Mouse (Mus musculus) heart, embryonic 13.5 days (tissue): ENCODE results near the gene Ptdss2. TPM values are rescaled to one million over a fixed set of nuclear protein-coding genes. Genes with fewer than 3 reads are reported as not detected.

Source experiments
- ATAC-seq: fragments of 200-750 bp; cut with Nextera tagmentation; 2 replicates; pipeline ENCODE4 v1.8.0; 2017; ENCODE audit warnings: moderate TSS enrichment; ENCODE audit not compliant: insufficient number of reproducible peaks, low FRiP score, low TSS enrichment; ENCODE audit errors: extremely low read depth
- H3K27ac ChIP-seq: fragments of 300-500 bp; sonication (generic); replicated peaks from 2 replicates; pipeline ENCODE4 v1.5.1; 2015; ENCODE audit warnings: moderate library complexity, mild to moderate bottlenecking, inconsistent platforms
- H3K27me3 ChIP-seq: fragments of 300-500 bp; sonication (generic); replicated peaks from 2 replicates; pipeline ENCODE4 v1.6.1; 2015; ENCODE audit warnings: mild to moderate bottlenecking, inconsistent platforms
- H3K36me3 ChIP-seq: fragments of 300-500 bp; sonication (generic); 2 replicates; pipeline ENCODE4 v1.6.1; 2015; ENCODE audit warnings: mild to moderate bottlenecking, inconsistent platforms
- H3K4me1 ChIP-seq: fragments of 300-500 bp; sonication (generic); 2 replicates; pipeline ENCODE4 v1.6.1; 2015; ENCODE audit warnings: inconsistent platforms
- H3K4me2 ChIP-seq: fragments of 300-500 bp; sonication (generic); 2 replicates; pipeline ENCODE4 v1.6.1; 2015; ENCODE audit warnings: inconsistent platforms, mild to moderate bottlenecking, moderate library complexity
- H3K4me3 ChIP-seq: fragments of 300-500 bp; sonication (generic); 2 replicates; pipeline ENCODE4 v1.5.1; 2015; ENCODE audit warnings: moderate library complexity, mild to moderate bottlenecking, inconsistent platforms
- H3K9ac ChIP-seq: fragments of 300-500 bp; sonication (generic); 2 replicates; pipeline ENCODE4 v1.6.1; 2015; ENCODE audit warnings: inconsistent platforms, mild to moderate bottlenecking, moderate library complexity
- H3K9me3 ChIP-seq: fragments of 300-500 bp; sonication (generic); 2 replicates; pipeline ENCODE4 v1.6.1; 2016; ENCODE audit warnings: inconsistent platforms
- WGBS: fragments of 180-500 bp; shearing (Covaris S2); methylation state at CpG from one replicate; pipeline ENCODE4 v1.1.7; 2015; ENCODE audit warnings: mixed read lengths; 5-methylcytosine and 5-hydroxymethylcytosine counted together
- polyA plus RNA-seq: library from polyadenylated mRNA; unstranded; fragments of >200 nt; fragmentation: Nextera tagmentation; extraction: Ambion mirVana; gene quantifications from 2 replicates; pipeline ENCODE4 v1.2.1, GENCODE M21; 2015

Ptdss2 gene
- polyA plus RNA-seq, 1 experiment from 2014 or later = 57.9 TPM

DNA sequence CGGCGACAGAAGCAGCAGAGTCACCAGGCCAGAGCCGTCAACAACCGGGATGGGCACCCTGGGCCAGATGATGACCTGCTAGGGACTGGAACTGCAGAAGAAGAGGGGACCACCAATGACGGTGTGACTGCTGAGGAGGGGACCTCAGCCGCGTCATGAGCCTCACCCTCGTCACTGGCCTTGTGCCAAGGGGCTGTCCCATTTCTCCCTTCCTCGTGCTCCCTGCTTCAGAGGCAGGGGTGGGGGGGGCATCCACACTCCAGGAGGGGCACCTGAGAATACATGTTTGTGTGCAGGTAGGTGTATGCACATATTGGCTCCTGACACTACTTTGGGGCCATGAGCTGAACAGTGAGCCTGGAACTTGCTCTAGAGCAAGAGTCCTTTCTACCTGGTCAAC lies 33.2 kb downstream of the Ptdss2 start:
- no peak for ATAC-seq
- WGBS = 81% methylated on average over 9 of the region's 9 CpGs
- Histone ChIP-seq H3K4me1 (no peaks in the 10 kb centered on the region), H3K36me3 (peaks cover 91% of the 10 kb centered on the region), H3K9me3 (no peaks in the 10 kb centered on the region; the same call in 1 of the 2 replicates), H3K27me3 (no peaks in the 10 kb centered on the region), H3K4me3 (no peak overlapping the region), H3K9ac (no peak overlapping the region), H3K4me2 (no peak overlapping the region), H3K27ac (no peak overlapping the region)

DNA sequence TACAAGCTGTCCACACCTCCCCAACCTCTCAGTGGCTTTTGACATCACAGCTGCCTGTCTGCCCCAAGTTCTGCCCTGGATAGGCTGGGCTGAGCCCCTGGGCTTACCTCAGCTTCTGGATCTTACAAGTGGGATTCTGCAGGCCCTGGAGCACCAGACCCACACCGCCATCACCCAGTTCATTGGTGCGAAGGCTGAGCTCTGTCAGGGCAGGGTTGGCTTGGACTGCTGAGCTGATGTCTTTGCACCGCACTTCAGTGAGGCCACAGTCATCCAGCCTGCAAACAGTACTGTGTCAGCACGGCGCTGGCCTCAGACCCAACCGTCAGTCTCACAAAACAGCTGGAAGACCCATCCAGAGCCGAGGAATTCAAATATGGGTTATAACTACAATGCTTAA lies 42.2 kb downstream of the Ptdss2 start:
- H3K9ac ChIP-seq = peak overlapping the region; percentile 3
- H3K4me2 ChIP-seq = no peak overlapping the region
- H3K27ac ChIP-seq = no peak overlapping the region
- H3K4me3 ChIP-seq = no peak overlapping the region
- WGBS = 87% methylated on average over 7 of the region's 7 CpGs
- H3K4me1 ChIP-seq = peaks cover 33% of the 10 kb centered on the region
- ATAC-seq = no peak
- H3K36me3 ChIP-seq = peaks cover 71% of the 10 kb centered on the region
- no peaks in the 10 kb centered on the region for H3K27me3 ChIP-seq
- no peaks in the 10 kb centered on the region for H3K9me3 ChIP-seq

DNA sequence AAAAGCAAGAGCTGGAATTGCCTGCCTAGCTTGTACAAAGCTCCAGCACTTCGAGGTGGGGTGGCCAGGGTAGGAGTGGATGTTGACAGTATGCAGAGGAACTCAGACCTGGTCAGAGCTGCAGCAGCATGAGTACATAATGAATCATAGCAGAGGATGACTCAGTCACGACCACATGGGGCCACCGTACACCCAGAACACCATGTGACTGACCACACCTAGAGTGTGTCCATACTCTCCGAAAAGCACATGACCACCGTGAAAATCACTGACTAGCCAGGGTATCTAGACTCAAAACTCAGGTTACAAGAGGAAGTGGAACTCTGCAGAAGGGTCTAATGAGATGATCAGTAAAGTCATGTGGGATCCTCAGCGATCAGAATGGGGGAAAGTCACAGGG lies 42.7 kb downstream of the Ptdss2 start:
- Histone ChIP-seq H3K9ac (peak overlapping the region; percentile 3; the same call in 1 of the 2 replicates), H3K4me1 (peaks cover 38% of the 10 kb centered on the region), H3K27me3 (no peaks in the 10 kb centered on the region), H3K36me3 (peaks cover 66% of the 10 kb centered on the region), H3K27ac (no peak overlapping the region), H3K9me3 (no peaks in the 10 kb centered on the region), H3K4me2 (no peak overlapping the region), H3K4me3 (no peak overlapping the region)
- ATAC-seq = no peak
- 66% methylated on average over 6 of the region's 6 CpGs for WGBS

DNA sequence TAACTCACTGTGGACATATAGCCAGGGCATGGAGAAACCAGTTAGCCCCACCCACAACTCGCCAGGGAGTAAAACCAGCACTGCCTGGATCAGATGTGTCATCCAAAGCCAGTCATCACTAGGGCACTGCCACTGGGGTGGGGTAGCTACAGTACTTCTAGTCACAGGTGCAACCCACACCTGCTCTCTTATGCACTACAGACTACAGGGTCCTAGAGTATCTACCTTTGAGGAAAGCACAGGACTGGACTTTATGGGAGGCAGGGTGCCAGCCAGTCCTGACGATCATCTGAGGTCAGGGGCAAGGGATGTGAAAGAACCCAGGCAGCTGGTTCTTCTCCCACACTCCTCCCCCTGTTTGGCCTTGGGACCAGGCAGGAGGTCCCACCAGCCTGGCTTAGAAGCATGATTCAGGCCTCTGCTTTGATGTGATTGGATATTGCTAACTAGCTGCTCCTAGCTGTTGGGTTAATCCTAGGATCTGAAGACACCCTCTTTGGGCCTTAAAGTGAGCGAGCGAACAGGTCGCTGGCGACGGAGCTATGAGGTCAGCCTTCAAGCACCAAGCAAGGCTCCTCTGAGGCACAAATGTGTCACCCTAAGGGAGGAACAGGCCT lies 45.8 kb downstream of the Ptdss2 start:
- peaks cover 35% of the 10 kb centered on the region for H3K36me3 ChIP-seq
- H3K9me3 ChIP-seq = no peaks in the 10 kb centered on the region
- WGBS = 11% methylated on average over 7 of the region's 7 CpGs
- no peak for ATAC-seq
- peak overlapping the region; percentile 73 for H3K4me3 ChIP-seq
- H3K4me1 ChIP-seq = peaks cover 49% of the 10 kb centered on the region
- H3K27me3 ChIP-seq = no peaks in the 10 kb centered on the region
- H3K27ac ChIP-seq = peak overlapping the region; percentile 72
- H3K9ac ChIP-seq = peak overlapping the region; percentile 89
- peak overlapping the region; percentile 81 for H3K4me2 ChIP-seq

DNA sequence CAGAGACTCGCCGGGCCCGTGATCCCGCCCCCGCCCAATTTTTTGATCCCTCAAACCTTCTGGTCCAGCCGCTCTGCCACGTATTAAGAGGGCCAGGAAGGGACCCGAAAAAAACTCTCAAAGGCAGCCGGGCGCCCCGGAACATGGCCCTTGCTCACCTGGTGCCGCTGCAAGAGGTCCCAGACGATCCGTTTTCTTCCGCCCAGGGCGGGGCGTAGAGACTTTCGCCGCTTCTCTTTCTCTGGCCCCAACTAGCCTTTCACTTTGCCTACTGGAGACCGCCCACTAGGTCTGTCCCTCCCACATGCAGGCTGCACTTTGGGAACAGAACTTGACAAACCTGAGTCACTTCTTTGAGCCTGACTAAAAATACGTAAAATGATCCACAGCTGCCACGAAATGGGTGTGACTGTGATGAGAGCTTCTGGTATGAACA lies 46.4 kb downstream of the Ptdss2 start:
- H3K4me1 ChIP-seq = peaks cover 55% of the 10 kb centered on the region
- H3K36me3 ChIP-seq = peaks cover 30% of the 10 kb centered on the region
- peak overlapping the region; percentile 89 for H3K9ac ChIP-seq
- H3K27ac ChIP-seq = peak overlapping the region; percentile 72
- 0 out of 2 replicates have a peak, but pooled peaks have one; percentile 23 for ATAC-seq
- H3K27me3 ChIP-seq = no peaks in the 10 kb centered on the region
- H3K9me3 ChIP-seq = no peaks in the 10 kb centered on the region
- peak overlapping the region; percentile 81 for H3K4me2 ChIP-seq
- peak overlapping the region; percentile 73 for H3K4me3 ChIP-seq
- 2% methylated on average over 22 of the region's 22 CpGs for WGBS

DNA sequence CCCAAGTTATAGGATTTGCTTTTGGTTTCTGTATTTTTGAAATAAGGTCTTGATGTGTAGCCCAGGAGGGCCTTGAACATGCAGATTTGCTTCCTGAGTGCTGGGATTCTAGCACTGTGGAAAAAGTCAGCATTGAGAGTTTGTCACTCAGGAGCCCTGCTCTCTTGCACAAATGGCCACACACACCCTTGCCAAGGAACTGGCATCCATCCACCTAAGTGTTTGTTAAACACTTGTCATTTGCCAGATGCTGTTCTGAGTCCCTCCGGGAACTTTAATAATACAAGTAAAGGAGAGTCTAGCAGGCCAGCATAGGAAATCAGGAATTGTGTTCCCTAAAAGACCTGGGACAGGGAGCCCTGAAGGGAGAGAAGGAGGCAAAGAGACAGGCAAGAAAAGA lies 47.1 kb downstream of the Ptdss2 start:
- peaks cover 22% of the 10 kb centered on the region for H3K36me3 ChIP-seq
- no peak for ATAC-seq
- no peaks in the 10 kb centered on the region for H3K9me3 ChIP-seq
- peaks cover 52% of the 10 kb centered on the region for H3K4me1 ChIP-seq
- H3K27ac ChIP-seq = 0 out of 2 replicates have a peak overlapping the region, but pooled peaks have one; percentile 72
- no peaks in the 10 kb centered on the region for H3K27me3 ChIP-seq
- peak overlapping the region; percentile 81 for H3K4me2 ChIP-seq
- H3K4me3 ChIP-seq = peak overlapping the region; percentile 73; the same call in 1 of the 2 replicates
- WGBS = 59% methylated on average over 1 of the region's 1 CpGs
- peak overlapping the region; percentile 89 for H3K9ac ChIP-seq

DNA sequence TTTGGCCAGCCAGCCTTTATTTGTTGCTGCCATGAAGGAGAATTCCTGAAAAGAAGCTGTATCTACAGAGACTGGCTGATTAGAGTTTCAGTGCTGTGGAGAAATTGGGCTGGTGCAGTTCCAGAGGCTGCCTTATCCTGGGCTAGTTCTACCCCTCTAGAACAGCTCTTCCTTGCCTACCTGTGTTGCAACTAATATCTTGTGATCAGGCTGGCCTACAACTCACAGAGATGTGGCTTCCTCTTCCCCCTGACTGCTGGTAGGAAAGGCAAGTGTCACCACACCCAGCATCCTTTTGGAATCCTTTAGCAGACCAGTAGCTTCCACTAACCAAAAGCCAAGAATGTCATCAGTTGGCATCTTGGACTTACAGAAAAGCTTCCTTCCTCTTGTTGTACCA lies 47.7 kb downstream of the Ptdss2 start:
- H3K4me1 ChIP-seq = peaks cover 47% of the 10 kb centered on the region
- peaks cover 16% of the 10 kb centered on the region for H3K36me3 ChIP-seq
- 0 out of 2 replicates have a peak overlapping the region, but pooled peaks have one; percentile 20 for H3K27ac ChIP-seq
- H3K4me3 ChIP-seq = no peak overlapping the region
- no peaks in the 10 kb centered on the region for H3K27me3 ChIP-seq
- peak overlapping the region; percentile 89; the same call in 1 of the 2 replicates for H3K9ac ChIP-seq
- no peak overlapping the region for H3K4me2 ChIP-seq
- ATAC-seq = no peak
- no peaks in the 10 kb centered on the region for H3K9me3 ChIP-seq

DNA sequence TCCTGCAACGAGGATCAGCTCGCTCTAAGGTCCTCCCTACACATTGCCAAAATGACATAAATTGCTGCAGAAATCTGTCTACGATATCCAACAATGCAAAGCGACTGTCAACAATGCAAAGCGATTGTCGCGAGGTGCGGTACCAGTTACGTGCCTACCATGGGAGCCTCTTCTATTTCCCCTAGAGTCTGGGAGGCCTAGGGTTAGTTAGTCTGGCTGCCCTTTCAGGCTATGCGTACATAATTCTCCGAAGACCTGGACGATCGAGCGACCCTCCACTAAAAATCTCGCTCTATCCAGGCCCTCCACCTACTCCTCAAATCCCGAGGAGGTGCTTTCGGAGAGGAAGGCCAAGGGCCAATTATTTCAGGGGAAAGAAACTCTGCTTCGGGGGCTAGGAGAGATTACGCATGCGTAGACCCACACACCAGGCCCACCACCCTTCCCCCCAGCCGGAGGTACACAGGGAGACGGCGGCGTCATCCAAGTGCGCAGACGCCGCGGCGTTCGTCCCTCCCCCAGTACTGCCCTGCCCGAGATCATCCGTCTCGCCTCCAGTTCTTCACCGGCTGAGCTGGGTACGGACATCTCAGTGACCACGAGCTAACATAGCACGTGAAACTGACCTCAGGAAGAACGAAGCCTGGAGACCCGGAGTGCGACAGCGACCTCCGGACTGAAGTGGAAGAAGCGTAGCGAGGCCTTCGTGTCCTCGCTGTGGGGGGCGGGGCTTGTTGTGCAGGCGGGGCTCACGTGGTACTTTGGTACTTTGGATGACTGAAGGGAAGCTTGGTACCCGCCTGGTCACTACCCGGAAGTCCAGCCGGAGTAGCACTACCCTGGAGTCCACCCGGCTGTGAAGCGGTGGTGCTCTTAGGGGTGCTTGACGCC lies 50.2 kb downstream of the Ptdss2 start, which contains the start of gene Rnh1:
TSS of gene Rnh1 (minus strand) at position 742 of the 891 bp plus-strand sequence.
- Histone ChIP-seq H3K27me3 (0 out of 2 replicates have a peak, but pooled peaks cover 7% of the 10 kb centered on the region), H3K4me3 (peak within 1 kb of the TSS; percentile 64), H3K4me1 (peaks cover 41% of the 10 kb centered on the region), H3K4me2 (peak within 1 kb of the TSS; percentile 78), H3K36me3 (no peaks in the 10 kb centered on the region), H3K9me3 (no peaks in the 10 kb centered on the region), H3K9ac (peak within 1 kb of the TSS; percentile 88), H3K27ac (peak within 1 kb of the TSS; percentile 94)
- peak; percentile 89 for ATAC-seq
- WGBS = 3% methylated on average over 55 of the region's 55 CpGs

DNA sequence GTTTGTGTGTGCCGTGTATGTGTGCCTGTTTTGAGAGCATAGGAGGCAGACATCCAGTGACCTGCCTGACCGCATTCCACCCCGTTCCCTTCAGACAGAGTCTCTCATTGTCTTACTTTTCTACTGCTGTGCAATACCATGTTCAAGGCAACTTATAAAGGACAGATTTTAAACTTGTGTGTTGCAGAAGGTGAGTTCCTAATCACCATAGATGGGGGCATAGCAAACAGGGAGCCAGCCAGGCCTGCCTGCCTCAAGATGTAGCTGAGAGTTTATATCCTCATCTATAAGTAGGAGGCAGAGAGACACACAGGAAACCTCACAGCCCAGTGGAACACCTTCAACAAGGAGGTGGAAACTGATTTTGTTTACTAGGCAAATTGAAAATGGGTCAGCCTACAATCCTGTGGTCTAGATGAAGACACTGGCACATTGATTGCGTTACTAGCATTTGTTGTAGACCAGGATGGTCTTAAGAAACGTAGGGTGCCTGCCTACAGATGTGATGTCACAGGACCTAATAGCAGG lies 51.2 kb downstream of the Ptdss2 start:
- WGBS = 89% methylated on average over 5 of the region's 5 CpGs
- H3K4me1 ChIP-seq = peaks cover 31% of the 10 kb centered on the region
- peaks cover 15% of the 10 kb centered on the region for H3K27me3 ChIP-seq
- H3K9ac ChIP-seq = peak overlapping the region; percentile 88
- H3K4me2 ChIP-seq = peak overlapping the region; percentile 78
- no peak for ATAC-seq
- peak overlapping the region; percentile 64 for H3K4me3 ChIP-seq
- H3K36me3 ChIP-seq = no peaks in the 10 kb centered on the region
- H3K27ac ChIP-seq = peak overlapping the region; percentile 94
- no peaks in the 10 kb centered on the region for H3K9me3 ChIP-seq

DNA sequence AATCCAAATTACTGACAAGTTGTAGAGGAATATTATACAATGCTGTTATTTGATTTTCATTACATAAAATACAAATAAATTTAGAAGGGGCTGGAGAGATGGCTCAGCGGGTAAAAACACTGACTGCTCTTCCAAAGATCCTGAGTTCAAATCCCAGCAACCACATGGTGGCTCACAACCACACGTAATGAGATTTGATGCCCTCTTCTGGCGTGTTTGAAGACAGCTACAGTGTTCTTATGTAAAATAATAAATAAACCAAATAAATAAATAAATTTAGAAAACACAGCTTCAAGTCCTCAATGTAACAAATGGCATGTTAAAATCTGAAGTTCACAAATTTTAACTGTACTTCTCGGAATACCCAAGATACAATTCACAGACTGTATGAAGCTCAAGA lies 52.9 kb downstream of the Ptdss2 start:
- H3K9ac ChIP-seq = no peak overlapping the region
- H3K4me1 ChIP-seq = peaks cover 17% of the 10 kb centered on the region
- H3K9me3 ChIP-seq = no peaks in the 10 kb centered on the region
- no peak overlapping the region for H3K4me2 ChIP-seq
- H3K27ac ChIP-seq = no peak overlapping the region
- 76% methylated on average over 4 of the region's 4 CpGs for WGBS
- H3K36me3 ChIP-seq = no peaks in the 10 kb centered on the region
- H3K27me3 ChIP-seq = peaks cover 16% of the 10 kb centered on the region
- H3K4me3 ChIP-seq = no peak overlapping the region
- ATAC-seq = no peak

DNA sequence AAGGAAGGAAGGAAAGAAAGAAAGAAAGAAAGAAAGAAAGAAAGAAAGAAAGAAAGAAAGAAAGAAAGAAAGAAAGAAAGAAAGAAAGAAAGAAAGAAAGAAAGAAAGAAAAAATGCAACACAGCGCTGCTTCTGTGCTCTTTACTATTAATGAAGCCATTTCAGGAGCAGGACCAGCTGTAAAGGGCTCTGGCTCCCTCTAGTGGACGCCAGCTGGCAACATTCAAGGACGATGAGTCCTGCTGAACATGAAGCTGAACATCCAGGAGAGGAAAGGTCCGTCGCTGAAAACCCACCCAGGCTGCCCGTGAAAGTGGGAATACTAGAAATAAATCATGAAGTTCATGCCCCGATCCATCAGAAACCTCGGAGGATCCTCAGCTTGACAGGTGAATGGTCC lies 54.0 kb downstream of the Ptdss2 start:
- 3% methylated on average over 8 of the region's 8 CpGs for WGBS
- Histone ChIP-seq H3K9ac (no peak overlapping the region), H3K4me3 (no peak overlapping the region), H3K9me3 (no peaks in the 10 kb centered on the region), H3K36me3 (no peaks in the 10 kb centered on the region), H3K4me2 (no peak overlapping the region), H3K27ac (no peak overlapping the region), H3K4me1 (peaks cover 17% of the 10 kb centered on the region), H3K27me3 (peaks cover 16% of the 10 kb centered on the region)
- ATAC-seq = no peak
